Mouse (Mus musculus): ENCODE measurements around the gene Olfr1358. TPM values are rescaled to one million over a fixed set of nuclear protein-coding genes. Genes with fewer than 3 reads are reported as not detected.
"Not testable (repeated sequence)": the region's sequence is repeated elsewhere in the genome, so short reads cannot be mapped to it uniquely, and the experiment has no call there.

Olfr1358 gene
- not detected for total RNA-seq (2021)
- long read RNA-seq, experiment 1, result 0 reads
- long read RNA-seq, experiment 2, result 0 reads

DNA sequence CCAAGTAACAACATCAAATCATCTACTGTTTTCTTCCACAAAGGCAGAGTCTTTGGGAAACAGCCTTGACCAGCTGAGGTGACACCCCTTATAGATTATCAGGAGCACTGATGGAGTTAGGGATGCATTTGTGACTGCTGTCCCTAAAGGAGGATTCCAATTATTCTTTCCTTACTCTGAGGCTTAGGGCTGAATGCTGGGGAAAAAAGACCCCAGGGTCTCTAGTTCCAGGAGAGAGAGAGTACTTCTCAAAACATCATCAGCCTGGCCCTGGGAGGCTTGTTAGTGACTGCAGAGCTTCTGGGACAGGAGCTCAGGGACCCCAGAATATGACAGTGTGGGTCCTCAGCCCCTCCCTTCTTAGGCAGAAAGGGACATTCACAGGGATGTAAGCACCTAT lies at the start of gene Olfr1358:
Gene Olfr1358, plus strand, starts transcription at position 301 of the 400 bp plus-strand sequence.
- TF ChIP-seq CTCF (IDR thresholded peaks at IDR 0.05), result no peak
- Histone ChIP-seq H3K27ac (no peak within 1 kb of the TSS), H3K4me3 (no peak within 1 kb of the TSS)
- DNase-seq (ENCODE audit: extremely low spot score in 1 of 2, low spot score in 2 of 2), result no peak
- intact Hi-C loops (cut with DNase I), result loop anchor here (10.0 kb wide), 1 partner anchor 208 kb away; no protein-coding TSS in a partner anchor

DNA sequence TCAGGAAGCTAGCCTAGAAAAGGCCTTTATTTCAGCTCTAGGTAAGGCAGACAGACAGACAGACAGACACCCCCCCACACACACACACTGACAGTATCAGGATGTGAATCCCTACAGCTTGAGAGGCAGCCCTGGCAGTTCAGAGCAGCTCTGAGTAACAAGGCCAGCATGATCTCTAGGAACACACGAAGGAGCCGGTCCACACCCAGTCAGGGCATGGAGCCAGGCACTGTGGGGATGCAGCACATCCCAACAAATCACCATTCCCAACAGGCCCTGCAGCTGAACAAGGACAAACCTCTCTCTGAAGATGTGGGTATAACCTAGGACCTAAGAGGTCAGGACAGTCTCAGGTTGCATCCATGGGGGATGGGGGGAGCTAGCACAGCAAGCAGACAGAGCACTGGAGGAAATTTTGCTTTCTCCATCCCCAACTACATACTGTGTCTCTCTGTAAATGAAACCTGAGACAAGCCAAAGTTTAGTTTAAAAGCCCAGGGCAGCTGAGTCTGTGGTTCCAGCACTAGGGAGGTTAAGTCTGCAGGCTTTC lies 49.4 kb upstream of the Olfr1358 start:
- TF ChIP-seq CTCF (IDR thresholded peaks at IDR 0.05), result no peak
- H3K4me3 ChIP-seq, result no peak overlapping the region
- intact Hi-C loops (cut with DNase I), result no loop called here
- peak in 1 of 2 experiments; percentile 24 for DNase-seq (ENCODE audit: extremely low spot score in 1 of 2, low spot score in 2 of 2)
- H3K27ac ChIP-seq, result no peak overlapping the region

DNA sequence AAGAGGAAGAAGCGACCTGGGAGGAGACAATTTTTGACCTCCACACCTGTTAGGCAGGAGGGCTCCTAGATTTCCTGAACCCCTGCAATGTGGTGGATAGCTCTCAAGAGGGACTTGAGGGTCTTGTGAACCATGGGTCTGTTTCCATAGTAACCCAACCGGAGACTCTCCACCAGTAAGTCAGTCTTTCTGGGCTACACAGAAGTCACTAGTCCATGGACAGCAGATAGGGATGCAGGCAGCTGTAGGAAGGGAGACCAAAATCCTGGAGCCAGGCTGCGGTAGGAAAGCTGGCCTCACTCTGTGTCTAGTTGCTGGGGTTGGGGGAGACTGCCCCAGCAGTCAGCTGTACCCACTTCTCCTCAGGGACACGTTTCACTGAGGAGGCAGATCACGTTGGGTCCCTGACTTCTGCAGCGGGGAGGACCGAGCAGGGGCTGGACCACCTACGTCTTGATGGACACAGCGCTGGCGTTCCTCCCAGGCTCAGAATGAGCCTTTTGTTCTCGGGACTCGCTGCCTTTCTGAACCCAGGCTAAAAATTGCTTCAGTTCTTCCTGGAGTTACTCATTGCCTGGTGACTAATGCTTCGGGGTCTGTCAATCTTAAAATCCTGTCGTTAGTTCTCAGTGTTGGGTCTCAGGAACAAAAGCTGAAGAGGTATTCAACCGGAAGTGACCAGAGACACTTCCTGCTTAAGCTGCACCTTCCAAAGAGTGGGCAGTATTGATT lies 46.5 kb upstream of the Olfr1358 start:
- intact Hi-C loops (cut with DNase I), result no loop called here
- no peak for DNase-seq (ENCODE audit: extremely low spot score in 1 of 2, low spot score in 2 of 2)
- H3K4me3 ChIP-seq, result no peak overlapping the region; the same call in 1 of the 2 replicates
- no peak for TF ChIP-seq CTCF (IDR thresholded peaks at IDR 0.05)
- H3K27ac ChIP-seq, result peak overlapping the region; percentile 34

DNA sequence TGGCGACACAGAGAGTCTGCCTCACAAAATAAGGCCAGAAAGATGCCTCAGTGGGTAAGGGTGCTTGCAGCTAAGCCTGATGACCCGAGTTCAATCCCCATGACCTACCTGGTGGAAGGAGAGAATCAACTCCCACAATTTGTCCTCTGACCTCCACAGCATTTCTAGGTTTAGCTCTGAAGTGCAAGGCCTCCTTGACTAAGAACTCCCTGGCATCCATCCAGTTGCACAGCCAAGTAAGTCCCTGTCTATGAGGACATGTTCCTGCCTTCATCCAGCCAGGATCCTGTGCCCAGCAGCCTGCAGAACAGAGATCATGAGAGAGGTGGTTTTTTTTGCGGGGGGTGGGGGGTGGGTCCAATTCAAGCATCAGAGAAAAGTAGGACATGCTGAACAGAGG lies 45.2 kb upstream of the Olfr1358 start:
- no peak overlapping the region for H3K27ac ChIP-seq
- intact Hi-C loops (cut with DNase I), result no loop called here
- DNase-seq (ENCODE audit: extremely low spot score in 1 of 2, low spot score in 2 of 2), result no peak
- TF ChIP-seq CTCF (IDR thresholded peaks at IDR 0.05), result no peak
- no peak overlapping the region for H3K4me3 ChIP-seq

DNA sequence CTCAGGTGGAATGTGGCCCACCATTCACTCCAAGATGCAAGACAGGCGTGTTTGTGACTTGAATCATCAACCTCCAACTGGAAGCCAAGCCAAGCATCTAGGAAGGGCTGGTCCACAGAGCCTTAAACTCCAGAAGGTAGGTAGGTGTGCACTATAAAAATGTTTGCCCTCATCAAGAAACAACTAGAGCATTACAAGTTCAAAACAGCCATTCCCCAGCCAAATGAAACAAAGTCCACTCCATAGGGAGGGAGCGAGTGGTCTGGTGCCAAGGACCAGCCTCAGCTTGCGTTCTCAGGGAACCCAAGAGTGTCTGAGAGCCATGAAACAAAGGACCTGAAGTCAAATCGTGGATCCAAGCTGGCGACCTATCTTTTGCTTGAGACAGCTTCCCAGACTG lies 43.8 kb upstream of the Olfr1358 start:
- TF ChIP-seq CTCF (IDR thresholded peaks at IDR 0.05), result no peak
- DNase-seq (ENCODE audit: extremely low spot score in 1 of 2, low spot score in 2 of 2), result no peak
- intact Hi-C loops (cut with DNase I), result no loop called here
- Histone ChIP-seq H3K27ac (no peak overlapping the region), H3K4me3 (no peak overlapping the region)

DNA sequence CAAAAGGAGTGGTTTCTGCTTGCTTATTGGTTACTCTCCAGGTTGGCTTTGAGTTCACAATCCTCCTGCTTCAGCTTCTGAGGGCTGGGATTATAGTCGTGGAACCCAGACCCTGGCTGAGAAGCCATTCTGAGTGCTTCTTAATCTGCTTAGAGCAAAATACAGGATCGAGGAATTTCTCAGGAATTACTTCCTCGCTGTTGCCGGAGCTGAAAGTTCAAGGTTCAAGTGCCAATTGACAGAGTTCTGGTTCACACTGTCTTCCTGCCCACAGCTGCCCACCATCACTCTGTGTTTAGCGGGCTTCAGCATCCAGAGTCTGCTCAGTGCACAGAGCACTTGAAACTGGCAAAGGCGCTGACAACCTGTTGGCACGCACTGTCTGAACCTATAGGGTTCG lies 42.5 kb upstream of the Olfr1358 start:
- intact Hi-C loops (cut with DNase I), result no loop called here
- Histone ChIP-seq H3K27ac (no peak overlapping the region), H3K4me3 (no peak overlapping the region)
- DNase-seq (ENCODE audit: extremely low spot score in 1 of 2, low spot score in 2 of 2), result no peak
- no peak for TF ChIP-seq CTCF (IDR thresholded peaks at IDR 0.05)

DNA sequence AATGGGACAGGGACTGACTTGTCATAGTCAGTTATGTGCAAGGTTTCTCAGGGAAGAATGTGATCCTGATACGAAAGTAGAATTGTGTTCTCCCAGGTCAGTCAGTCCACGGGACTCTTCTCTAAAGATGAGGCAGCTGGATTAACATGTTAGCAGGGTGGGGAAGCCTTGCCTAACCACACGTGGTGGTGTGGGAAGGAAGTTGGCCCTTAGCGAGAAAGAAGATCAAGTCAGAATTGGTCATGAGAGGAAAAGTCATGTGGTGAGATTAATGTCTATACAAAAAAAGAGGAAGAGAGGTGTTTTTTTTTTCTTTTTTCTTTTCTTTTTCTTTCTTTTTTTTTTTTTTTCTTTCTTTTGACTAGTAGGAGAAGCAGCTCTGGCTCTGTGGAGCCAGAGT lies 40.4 kb upstream of the Olfr1358 start:
- no peak for TF ChIP-seq CTCF (IDR thresholded peaks at IDR 0.05)
- intact Hi-C loops (cut with DNase I), result no loop called here

DNA sequence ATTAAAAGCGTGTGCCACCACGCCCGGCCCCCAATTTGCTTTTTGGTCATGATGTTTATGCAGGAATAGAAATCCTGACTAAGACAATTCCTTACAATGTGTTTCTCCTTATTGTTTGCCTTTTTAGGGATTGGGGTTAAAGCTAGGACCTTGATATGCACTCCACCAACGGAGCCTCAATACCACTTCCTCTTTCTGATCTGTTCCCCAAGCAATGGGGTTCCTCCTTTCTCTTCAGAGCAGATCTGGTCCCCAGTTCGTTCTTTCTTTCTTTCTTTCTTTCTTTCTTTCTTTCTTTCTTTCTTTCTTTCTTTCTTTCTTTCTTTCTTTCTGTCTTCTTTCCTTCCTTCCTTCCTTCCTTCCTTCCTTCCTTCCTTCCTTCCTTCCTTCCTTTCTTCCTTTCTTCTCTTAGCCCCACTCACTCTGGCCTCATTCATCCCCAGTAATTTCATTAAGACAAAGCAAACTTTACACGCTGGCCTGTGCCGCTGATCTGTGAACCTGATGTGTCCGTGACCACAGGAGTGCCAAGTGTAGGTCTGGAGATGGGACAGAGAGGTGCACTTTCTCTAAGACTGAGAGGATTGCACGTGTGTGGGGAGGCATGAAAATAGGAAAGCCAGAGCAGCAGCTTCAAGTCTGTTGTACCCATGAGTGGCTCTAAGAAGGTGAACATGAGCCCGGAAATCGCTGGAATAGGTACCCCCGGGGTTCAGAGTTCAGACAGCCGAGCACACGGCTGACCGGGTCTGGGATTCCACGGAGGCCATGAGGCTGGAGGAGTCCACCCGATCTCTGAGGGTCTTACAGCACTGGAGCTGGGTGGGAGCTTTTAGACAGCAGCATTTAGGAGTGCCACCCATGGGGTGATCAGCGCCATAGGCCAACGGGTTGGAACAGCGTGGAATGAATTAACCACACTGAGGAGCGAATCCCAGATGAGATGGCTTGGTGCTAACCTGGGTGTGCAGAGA lies 36.0 kb upstream of the Olfr1358 start:
- intact Hi-C loops (cut with DNase I), result no loop called here
- Histone ChIP-seq H3K4me3 (peak overlapping the region; percentile 55), H3K27ac (no peak overlapping the region)
- DNase-seq (ENCODE audit: extremely low spot score in 1 of 2, low spot score in 2 of 2), result no peak
- no peak for TF ChIP-seq CTCF (IDR thresholded peaks at IDR 0.05)

More for the DNA sequence above, 40.4 kb upstream of the Olfr1358 start:
- Histone ChIP-seq H3K27ac (no peak overlapping the region), H3K4me3 (no peak overlapping the region)
- no peak for DNase-seq (ENCODE audit: extremely low spot score in 1 of 2, low spot score in 2 of 2)

DNA sequence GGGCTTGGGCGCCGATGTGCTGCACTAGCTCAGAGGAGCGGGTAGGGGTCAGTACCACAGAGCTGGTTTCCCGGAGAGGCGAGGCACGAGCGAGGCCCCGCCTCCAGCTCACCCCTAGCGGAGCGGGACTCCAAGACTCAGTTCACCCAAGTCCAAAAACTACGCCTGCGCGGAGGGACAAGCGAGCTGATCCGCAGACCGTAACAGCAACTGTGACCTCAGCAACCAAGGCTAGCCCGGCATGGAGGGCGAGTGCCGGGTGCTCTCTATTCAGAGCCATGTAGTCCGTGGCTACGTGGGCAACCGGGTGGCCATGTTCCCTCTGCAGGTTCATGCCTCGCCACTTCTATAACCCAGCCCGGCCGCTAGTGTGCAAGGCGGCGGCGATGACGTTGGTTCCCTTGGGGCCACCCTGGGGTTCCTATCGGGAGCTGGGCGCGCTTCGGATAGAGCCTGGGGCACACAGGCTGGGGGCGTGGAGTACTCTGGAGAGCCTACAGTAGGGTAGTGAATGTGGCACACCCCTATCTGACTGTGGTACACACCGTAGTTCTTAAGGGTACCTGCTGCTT lies 35.2 kb upstream of the Olfr1358 start:
- Histone ChIP-seq H3K27ac (no peak overlapping the region), H3K4me3 (peak overlapping the region; percentile 55)
- intact Hi-C loops (cut with DNase I), result no loop called here
- no peak for DNase-seq (ENCODE audit: extremely low spot score in 1 of 2, low spot score in 2 of 2)
- peak; percentile 17; the same call in 1 of the 2 replicates for TF ChIP-seq CTCF (IDR thresholded peaks at IDR 0.05)

DNA sequence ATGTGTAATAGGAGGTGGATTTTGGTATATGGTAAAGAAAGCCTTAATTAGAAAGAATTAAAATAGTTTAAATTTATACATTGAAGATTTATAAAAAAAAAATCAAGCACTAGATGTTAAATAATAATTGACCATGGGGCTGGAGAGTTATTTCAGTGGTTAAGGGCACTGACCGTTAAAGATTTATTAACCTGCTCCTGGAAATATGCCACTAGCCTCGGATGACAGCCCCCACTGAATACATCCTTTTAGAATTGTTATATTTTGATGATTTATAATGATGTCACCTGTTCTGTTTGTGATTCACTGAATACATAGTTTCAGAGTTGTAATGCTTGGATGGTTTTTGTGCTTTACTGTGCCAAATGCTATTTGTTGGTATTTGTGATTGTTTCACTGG lies 31.9 kb upstream of the Olfr1358 start:
- intact Hi-C loops (cut with DNase I); DNase-seq (ENCODE audit: extremely low spot score in 1 of 2, low spot score in 2 of 2); H3K27ac ChIP-seq; H3K4me3 ChIP-seq: not testable (repeated sequence)

DNA sequence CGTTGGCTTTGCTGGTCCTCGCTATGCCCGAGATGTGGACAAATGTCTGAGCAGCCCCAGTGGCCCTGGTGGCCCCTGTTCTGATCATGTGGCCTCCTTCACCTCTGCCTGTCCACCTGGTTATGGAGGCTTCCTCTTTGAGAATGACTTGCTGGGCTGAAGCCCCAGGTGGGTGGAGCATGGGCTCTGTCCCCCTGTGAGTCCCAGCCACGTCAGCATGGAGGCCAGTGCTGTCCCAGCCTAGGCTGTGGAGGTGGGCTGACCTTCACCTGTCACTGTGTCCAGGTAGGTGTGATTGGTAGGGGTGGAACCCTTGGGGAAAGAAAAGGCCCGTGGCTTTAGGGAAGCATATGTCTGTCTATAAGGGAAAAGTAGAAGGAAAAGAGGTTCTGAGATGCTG lies 30.4 kb upstream of the Olfr1358 start:
- no peak overlapping the region for H3K27ac ChIP-seq
- no peak overlapping the region for H3K4me3 ChIP-seq
- TF ChIP-seq CTCF (IDR thresholded peaks at IDR 0.05), result no peak
- DNase-seq (ENCODE audit: extremely low spot score in 1 of 2, low spot score in 2 of 2), result no peak
- intact Hi-C loops (cut with DNase I), result loop anchor here (1.0 kb wide), 1 partner anchor 47 kb away; no protein-coding TSS in a partner anchor
